Mouse (Mus musculus) kidney, adult 2 months (tissue): ENCODE measurements around the gene Cntnap1. TPM values are rescaled to one million over a fixed set of nuclear protein-coding genes. Genes with fewer than 3 reads are reported as not detected.

ENCODE experiments used
- DNase-seq: peaks from one replicate; pipeline ENCODE4 v3.0.0; 2021
- H3K27ac ChIP-seq: fragments of 200-500 bp; 2 replicates; pipeline ENCODE4 v1.5.1; 2012; ENCODE audit warnings: low read depth, low read length, control low read depth, inconsistent platforms; ENCODE audit not compliant: insufficient read depth
- H3K27me3 ChIP-seq: fragments of 200-500 bp; replicated peaks from 2 replicates; pipeline ENCODE4 v1.6.1; 2012; ENCODE audit warnings: mild to moderate bottlenecking, moderate library complexity, low read length, inconsistent platforms; ENCODE audit not compliant: control insufficient read depth, insufficient read depth
- H3K36me3 ChIP-seq: fragments of 200-500 bp; 2 replicates; pipeline ENCODE4 v1.6.1; 2012; ENCODE audit warnings: mild to moderate bottlenecking, moderate library complexity, low read length, inconsistent platforms; ENCODE audit not compliant: control insufficient read depth, insufficient read depth
- H3K4me1 ChIP-seq: fragments of 200-500 bp; 2 replicates; pipeline ENCODE4 v1.6.1; 2011; ENCODE audit warnings: low read length; ENCODE audit not compliant: control insufficient read depth, insufficient read depth
- H3K4me3 ChIP-seq: fragments of 200-500 bp; 2 replicates; pipeline ENCODE4 v1.5.1; 2011; ENCODE audit warnings: mild to moderate bottlenecking, low read depth, low read length, control low read depth; ENCODE audit not compliant: insufficient read depth
- CTCF ChIP-seq: fragments of 200-500 bp; conservative IDR thresholded peaks from 2 replicates; pipeline ENCODE4 v1.5.1; 2011; ENCODE audit warnings: low read depth, mild to moderate bottlenecking, control low read depth, low read length, moderate library complexity, mixed read lengths; ENCODE audit not compliant: insufficient read depth, insufficient read length
- POLR2A ChIP-seq: fragments of 200-500 bp; IDR thresholded peaks from one replicate; pipeline ENCODE4 v1.6.1; 2011; ENCODE audit warnings: low read depth, low read length, control low read depth
- WGBS: fragments of 180-500 bp; shearing (Covaris S2); methylation state at CpG from one replicate; pipeline ENCODE4 v1.1.7; 2018; 5-methylcytosine and 5-hydroxymethylcytosine counted together
- polyA plus RNA-seq: library from polyadenylated mRNA; depleted of rRNA; stranded (reverse); fragments of >200 nt; gene quantifications from 2 replicates; pipeline ENCODE4 v1.2.3, GENCODE M21; 2012

Gene Cntnap1
- polyA plus RNA-seq, 1 experiment: 3.6 TPM

DNA sequence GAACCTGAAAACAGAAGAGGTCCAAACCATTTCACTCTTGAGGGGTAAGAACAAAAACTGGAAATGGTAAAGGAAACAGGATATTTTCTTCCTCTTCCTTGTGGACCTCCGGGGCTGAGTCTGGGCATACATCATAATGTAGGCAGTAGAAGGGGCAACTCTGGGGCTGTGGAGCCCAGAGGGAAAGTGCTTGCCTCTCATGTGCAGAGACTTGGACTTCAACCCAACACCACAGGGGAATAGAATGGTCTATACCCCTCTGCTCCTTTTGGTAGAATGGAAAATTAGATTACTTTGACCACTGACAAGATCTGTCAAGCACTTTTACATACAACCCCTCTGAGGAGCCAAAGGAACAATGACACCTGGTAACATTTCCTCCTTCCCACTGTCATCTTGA lies 24.8 kb downstream of the Cntnap1 start:
- no peak overlapping the region for H3K27ac ChIP-seq
- WGBS: 52% methylated on average over 1 of the region's 1 CpGs

DNA sequence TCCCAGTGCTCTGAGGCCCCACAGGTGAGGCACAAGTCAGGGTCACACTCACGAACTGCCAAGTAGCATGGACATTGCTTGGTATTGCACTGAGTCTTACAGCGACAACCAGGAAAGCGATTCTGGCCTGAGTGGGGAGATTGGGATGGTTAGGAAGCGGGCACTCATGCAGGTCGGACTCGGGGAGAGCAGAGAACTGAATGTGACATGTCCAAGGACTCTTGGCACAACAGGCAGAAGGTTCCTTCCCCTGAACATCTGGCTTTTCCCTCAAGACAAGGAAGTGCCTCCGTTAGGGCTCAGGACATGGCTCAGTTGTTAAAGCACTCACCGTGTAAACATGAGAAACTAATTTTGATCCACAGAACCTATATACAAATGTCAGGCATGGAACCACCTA lies 25.2 kb downstream of the Cntnap1 start:
- no peak for DNase-seq
- WGBS: 77% methylated on average over 8 of the region's 8 CpGs
- Histone ChIP-seq H3K27ac (no peak overlapping the region), H3K36me3 (peaks cover 6% of the 10 kb centered on the region; the same call in 1 of the 2 replicates), H3K27me3 (no peaks in the 10 kb centered on the region), H3K4me3 (no peak overlapping the region), H3K4me1 (no peaks in the 10 kb centered on the region)
- TF ChIP-seq POLR2A (no peak), CTCF (no peak)

More for the DNA sequence above, 24.8 kb downstream of the Cntnap1 start:
- H3K36me3 ChIP-seq: peaks cover 5% of the 10 kb centered on the region; the same call in 1 of the 2 replicates
- TF ChIP-seq CTCF (no peak), POLR2A (no peak)
- no peak overlapping the region for H3K4me3 ChIP-seq
- no peaks in the 10 kb centered on the region for H3K4me1 ChIP-seq
- no peaks in the 10 kb centered on the region for H3K27me3 ChIP-seq
- no peak for DNase-seq

DNA sequence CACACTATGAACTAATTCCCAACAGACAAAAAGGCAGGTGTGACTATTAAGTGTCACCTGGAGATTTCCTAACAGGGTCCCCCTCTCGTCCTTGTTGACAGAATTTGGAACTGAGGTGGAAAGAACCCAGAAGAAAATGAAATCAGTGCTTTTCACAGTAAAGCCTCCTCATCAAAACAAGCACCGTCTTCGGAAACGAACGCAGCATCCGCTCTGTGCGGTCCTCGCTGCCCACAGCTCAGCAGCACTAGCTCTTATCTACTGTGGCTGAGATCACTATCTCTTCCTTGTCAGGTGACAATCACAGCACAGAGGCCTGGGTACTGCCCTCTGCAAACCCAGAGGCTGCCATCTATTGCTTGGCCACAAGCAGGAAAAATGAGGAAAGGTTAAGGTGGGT lies 25.9 kb downstream of the Cntnap1 start:
- no peak for DNase-seq
- Histone ChIP-seq H3K27me3 (no peaks in the 10 kb centered on the region), H3K36me3 (peaks cover 7% of the 10 kb centered on the region; the same call in 1 of the 2 replicates), H3K27ac (no peak overlapping the region), H3K4me1 (no peaks in the 10 kb centered on the region), H3K4me3 (no peak overlapping the region)
- TF ChIP-seq CTCF: no peak
- TF ChIP-seq POLR2A: no peak
- 87% methylated on average over 8 of the region's 8 CpGs for WGBS

DNA sequence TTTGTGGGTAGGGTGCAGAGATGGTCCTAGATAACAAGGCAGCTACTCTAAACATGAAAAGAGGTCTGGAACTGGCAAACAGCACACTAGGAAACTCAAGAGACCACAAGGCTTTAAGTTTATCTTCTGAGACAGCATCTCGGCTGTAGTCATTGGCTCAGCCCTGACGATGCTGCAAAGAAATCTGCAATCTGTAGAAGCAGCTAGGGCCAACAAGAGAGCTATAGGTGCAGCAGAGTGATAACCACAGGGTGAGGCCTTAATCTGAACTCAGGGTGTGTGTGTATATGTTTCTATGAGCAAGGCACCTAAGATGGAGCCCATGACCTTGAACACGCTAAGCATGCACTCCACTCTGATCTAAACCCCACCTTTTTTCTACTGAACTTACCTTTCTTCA lies 29.2 kb downstream of the Cntnap1 start:
- WGBS: 98% methylated on average over 3 of the region's 3 CpGs
- Histone ChIP-seq H3K27ac (no peak overlapping the region), H3K27me3 (no peaks in the 10 kb centered on the region), H3K4me1 (no peaks in the 10 kb centered on the region), H3K36me3 (peaks cover 7% of the 10 kb centered on the region), H3K4me3 (no peak overlapping the region)
- TF ChIP-seq CTCF: no peak
- no peak for TF ChIP-seq POLR2A
- DNase-seq: no peak

DNA sequence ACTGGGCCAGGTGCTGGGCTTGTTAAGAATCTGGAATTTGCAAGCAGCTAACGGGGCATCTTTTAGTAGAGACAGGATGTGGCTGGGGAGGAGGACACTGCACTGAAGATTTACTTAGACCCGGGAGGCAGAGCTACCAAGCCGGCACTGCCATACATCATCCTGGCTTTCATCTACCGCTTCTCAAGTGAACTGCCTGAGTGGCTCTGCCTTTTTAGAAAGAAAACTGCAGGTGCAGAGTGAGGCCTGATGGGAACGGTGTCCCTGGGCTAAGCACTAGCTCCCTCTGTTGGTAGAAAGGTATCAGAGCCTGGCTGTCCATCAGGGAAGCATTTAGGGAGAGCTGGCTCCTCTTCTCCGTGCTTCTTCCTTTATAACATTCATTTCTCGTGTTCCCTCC lies 30.7 kb downstream of the Cntnap1 start:
- no peak overlapping the region for H3K4me3 ChIP-seq
- peak; percentile 39 for DNase-seq
- TF ChIP-seq POLR2A (no peak), CTCF (peak; percentile 78)
- H3K4me1 ChIP-seq: no peaks in the 10 kb centered on the region
- peaks cover 7% of the 10 kb centered on the region for H3K36me3 ChIP-seq
- no peaks in the 10 kb centered on the region for H3K27me3 ChIP-seq
- 29% methylated on average over 7 of the region's 7 CpGs for WGBS
- no peak overlapping the region for H3K27ac ChIP-seq

DNA sequence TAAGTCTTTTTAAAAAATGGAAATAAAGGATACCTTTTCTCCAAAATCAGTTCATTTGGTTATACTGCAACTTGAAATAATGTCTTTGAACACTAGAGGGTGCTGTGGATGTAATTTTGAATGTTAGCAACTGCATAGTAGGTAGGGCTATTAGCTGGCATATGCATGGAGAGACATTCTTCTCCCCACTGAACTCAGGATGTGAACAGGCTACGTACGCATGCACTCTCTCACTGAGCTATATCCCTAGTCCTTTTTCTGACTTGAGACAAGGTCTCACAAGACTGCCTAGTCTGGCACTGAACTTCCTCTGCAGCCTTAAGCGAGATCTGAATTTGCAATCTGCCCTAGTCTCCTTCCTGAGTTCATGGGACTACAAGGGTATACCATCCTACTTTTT lies 41.6 kb downstream of the Cntnap1 start:
- no peak overlapping the region for H3K27ac ChIP-seq
- peaks cover 11% of the 10 kb centered on the region for H3K36me3 ChIP-seq
- H3K4me3 ChIP-seq: no peak overlapping the region
- no peaks in the 10 kb centered on the region for H3K27me3 ChIP-seq
- TF ChIP-seq CTCF: peak; percentile 30; the same call in 1 of the 2 replicates
- TF ChIP-seq POLR2A: no peak
- H3K4me1 ChIP-seq: peaks cover 2% of the 10 kb centered on the region; the same call in 1 of the 2 replicates
- WGBS: 30% methylated on average over 3 of the region's 3 CpGs
- peak; percentile 86 for DNase-seq

DNA sequence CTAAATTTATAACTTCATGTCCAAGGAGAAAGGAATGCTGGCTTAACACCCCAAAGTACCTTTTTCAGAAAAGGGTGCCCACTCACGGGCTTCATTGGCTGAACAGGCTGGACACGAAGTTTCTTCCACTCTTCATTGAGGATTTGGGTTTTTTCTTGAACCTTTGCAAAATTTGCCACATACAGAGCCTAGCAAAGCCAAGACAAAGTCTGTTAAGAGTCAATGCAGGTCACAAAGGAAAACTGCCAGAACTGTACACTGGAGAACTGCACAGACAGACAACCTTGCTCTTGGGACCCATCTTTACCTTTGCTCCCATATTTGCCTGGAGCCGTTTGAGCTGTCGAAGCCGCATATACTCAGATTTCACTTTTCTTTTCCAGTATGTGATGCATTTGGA lies 46.6 kb downstream of the Cntnap1 start:
- peak; percentile 69 for DNase-seq
- Histone ChIP-seq H3K36me3 (peaks cover 2% of the 10 kb centered on the region; the same call in 1 of the 2 replicates), H3K4me3 (no peak overlapping the region), H3K27me3 (no peaks in the 10 kb centered on the region), H3K4me1 (peaks cover 18% of the 10 kb centered on the region; the same call in 1 of the 2 replicates), H3K27ac (0 out of 2 replicates have a peak overlapping the region, but pooled peaks have one; percentile 41)
- TF ChIP-seq POLR2A: no peak
- TF ChIP-seq CTCF: no peak
- WGBS: 55% methylated on average over 5 of the region's 5 CpGs
